Mouse (Mus musculus) myocyte (in vitro differentiated cells): ENCODE measurements around the gene Aven.

Source experiments
- CEBPB ChIP-seq: IDR thresholded peaks from 2 replicates; pipeline ENCODE4 v1.6.1; 2011; ENCODE audit warnings: mild to moderate bottlenecking, moderate library complexity; ENCODE audit not compliant: poor library complexity, insufficient read depth, severe bottlenecking
- E2F4 ChIP-seq: IDR thresholded peaks from one replicate; pipeline ENCODE4 v1.6.1; 2011; ENCODE audit warnings: mild to moderate bottlenecking, control low read depth, moderate library complexity; ENCODE audit not compliant: insufficient read depth
- MAX ChIP-seq: IDR thresholded peaks from one replicate; pipeline ENCODE4 v1.6.1; 2011; ENCODE audit warnings: low read depth, mild to moderate bottlenecking, control low read depth
- MYOD1 ChIP-seq, 3 experiments: IDR thresholded peaks; one replicate each; pipeline ENCODE4 v1.6.1; 2011; ENCODE audit warnings: control low read depth in 2 of 3, low read depth in 2 of 3, mild to moderate bottlenecking in 2 of 3, moderate library complexity in 1 of 3; ENCODE audit not compliant: insufficient read length in 2 of 3, control insufficient read depth in 1 of 3
- MYOG ChIP-seq, 3 experiments: IDR thresholded peaks; one replicate each; pipeline ENCODE4 v1.6.1; 2011; ENCODE audit warnings: control low read depth in 2 of 3, low read depth in 2 of 3, mild to moderate bottlenecking in 2 of 3; ENCODE audit not compliant: insufficient read length in 2 of 3, control insufficient read depth in 1 of 3, insufficient read depth in 1 of 3
- POLR2A ChIP-seq: IDR thresholded peaks from one replicate; pipeline ENCODE4 v1.6.1; 2011; ENCODE audit warnings: low read depth, mild to moderate bottlenecking, control low read depth, moderate library complexity; ENCODE audit not compliant: insufficient read length
- POLR2AphosphoS2 ChIP-seq: IDR thresholded peaks from one replicate; pipeline ENCODE4 v1.6.1; 2011; ENCODE audit warnings: low read depth, control low read depth; ENCODE audit not compliant: insufficient read length
- REST ChIP-seq: IDR thresholded peaks from one replicate; pipeline ENCODE4 v1.6.1; 2011; ENCODE audit warnings: mild to moderate bottlenecking, control low read depth, moderate library complexity; ENCODE audit not compliant: insufficient read depth, insufficient read length
- TCF12 ChIP-seq: IDR thresholded peaks from one replicate; pipeline ENCODE4 v1.6.1; 2011; ENCODE audit warnings: mild to moderate bottlenecking, control low read depth; ENCODE audit not compliant: poor library complexity, insufficient read depth, severe bottlenecking
- TCF3 ChIP-seq: IDR thresholded peaks from one replicate; pipeline ENCODE4 v1.6.1; 2011; ENCODE audit warnings: low read depth, control low read depth; ENCODE audit not compliant: insufficient read length
- USF1 ChIP-seq: IDR thresholded peaks from one replicate; pipeline ENCODE4 v1.6.1; 2011; ENCODE audit warnings: low read depth, mild to moderate bottlenecking, control low read depth, moderate library complexity

DNA sequence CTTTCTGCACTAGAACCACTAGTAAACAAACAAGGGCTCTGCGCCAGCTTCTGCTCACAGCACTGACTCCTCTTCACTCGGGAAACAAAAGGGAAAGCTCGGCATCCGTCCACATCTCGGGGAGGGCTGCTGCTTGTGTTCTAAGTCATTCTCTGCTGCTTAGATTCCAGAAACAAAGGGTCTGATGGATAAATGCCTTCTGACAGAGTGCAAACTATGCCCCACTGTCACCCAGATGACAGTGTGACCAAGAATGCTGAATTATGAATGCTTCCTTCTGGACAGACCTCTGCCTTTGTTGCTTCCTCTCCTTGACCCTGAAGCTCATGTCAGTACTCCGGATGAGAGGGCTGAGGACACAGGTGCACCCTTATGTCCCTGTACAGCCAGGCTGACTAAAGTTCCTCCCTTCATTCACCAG is 98.7 kb downstream of the Aven start:
- TF ChIP-seq POLR2A (no peak), E2F4 (no peak), POLR2AphosphoS2 (no peak), MAX (no peak), REST (no peak), MYOD1 (IDR thresholded peaks at IDR 0.05; ENCODE audit: control insufficient read depth in 1 of 3, insufficient read length in 2 of 3, low read depth in 2 of 3) (no peak), TCF12 (no peak), USF1 (no peak), CEBPB (no peak), TCF3 (no peak), MYOG (IDR thresholded peaks at IDR 0.05; ENCODE audit: control insufficient read depth in 1 of 3, insufficient read depth in 1 of 3, insufficient read length in 2 of 3, low read depth in 2 of 3) (no peak)
